24 mouse cellular contexts compared by ENCODE assay signal in the genomic region with DNA sequence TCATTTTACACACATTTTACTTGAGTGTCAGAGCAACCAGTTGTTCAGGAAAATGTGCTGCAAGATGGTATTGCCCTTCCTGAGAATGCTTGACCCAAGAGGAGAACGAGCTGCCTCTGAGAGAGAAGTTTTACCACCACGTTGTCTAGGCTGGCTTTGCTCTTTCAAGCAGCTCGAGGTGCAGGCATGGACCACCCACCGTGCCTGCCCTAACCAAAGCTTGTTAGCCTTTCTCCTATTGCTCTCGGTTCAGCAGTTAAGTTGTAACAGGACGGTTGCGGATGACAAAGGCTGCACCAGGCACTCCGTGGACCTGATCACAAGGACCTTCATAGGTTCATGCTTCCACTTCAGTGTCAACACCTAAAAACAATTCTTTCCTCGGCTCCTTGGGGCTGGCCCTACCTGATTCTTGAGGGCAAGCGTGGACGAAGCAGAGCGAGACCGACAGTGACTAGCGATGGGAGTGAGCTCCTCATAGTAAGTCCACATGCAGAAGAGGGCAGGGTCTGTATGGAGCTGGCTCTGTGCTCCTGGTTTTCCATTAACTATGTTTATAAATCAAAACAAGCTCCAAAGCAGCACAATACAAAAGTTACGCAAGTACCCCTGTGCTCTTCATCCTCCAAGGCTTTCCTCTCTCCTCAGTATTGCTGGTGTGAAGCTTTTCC. TPM values are rescaled to one million over a fixed set of nuclear protein-coding genes. Genes with fewer than 3 reads are reported as not detected.
DNase-seq lines count a peak whose midpoint lies in the region; ATAC-seq and TF ChIP-seq lines count a peak whose summit lies in the region.
"Had no signal": no experiment of that assay in that cellular context is flagged by ENCODE, and none has a peak within 500 bp of the region (broad histone marks: within the 10 kb centered on the region; RNA-seq: fewer than 3 reads in every experiment).

No protein-coding gene starts in this region.

- peaks cover 28% of the 10 kb centered on the region for H3K4me1 ChIP-seq in liver, postnatal 0 days (ENCODE audit: insufficient read depth)
- no peaks in the 10 kb centered on the region for H3K4me1 ChIP-seq in liver, embryonic 11.5 days (replicated peaks; ENCODE audit: control insufficient read depth, insufficient read depth, low read length)
- H3K4me1 ChIP-seq in thymus, adult 2 months (replicated peaks; ENCODE audit: control insufficient read depth, insufficient read depth, low read length), result peaks cover 5% of the 10 kb centered on the region; the same call in 1 of the 2 replicates
- H3K4me1 ChIP-seq: forebrain, embryonic 13.5 days; midbrain, embryonic 15.5 days; neural tube, embryonic 15.5 days had no signal

- ATAC-seq in liver, postnatal 0 days, result no peak
- ATAC-seq in liver, embryonic 11.5 days (replicated peaks; ENCODE audit: low FRiP score), result no peak
- no peak for ATAC-seq in frontal cortex, adult (ENCODE audit: low TSS enrichment)
- ATAC-seq: forebrain, embryonic 13.5 days; intestine, postnatal 0 days; liver, embryonic 12.5 days; lung, postnatal 0 days; midbrain, embryonic 15.5 days; Patski had no signal

- H3K9ac ChIP-seq in liver, postnatal 0 days (replicated peaks), result no peak overlapping the region
- H3K9ac ChIP-seq in liver, embryonic 11.5 days (ENCODE audit: low read depth, low read length), result no peak overlapping the region
- H3K9ac ChIP-seq: forebrain, embryonic 13.5 days; heart, embryonic 13.5 days; hindbrain, embryonic 14.5 days; limb, embryonic 13.5 days; liver, embryonic 12.5 days; midbrain, embryonic 15.5 days; neural tube, embryonic 15.5 days had no signal

- no peak overlapping the region for H3K4me3 ChIP-seq in liver, postnatal 0 days (ENCODE audit: low read depth, low read length)
- H3K4me3 ChIP-seq in liver, embryonic 11.5 days (ENCODE audit: low read depth, low read length), result no peak overlapping the region
- H3K4me3 ChIP-seq in thymus, adult 2 months (ENCODE audit: control insufficient read depth, insufficient read depth, low read length), result no peak overlapping the region
- H3K4me3 ChIP-seq: forebrain, embryonic 13.5 days; heart, embryonic 13.5 days; limb, embryonic 13.5 days; liver, embryonic 12.5 days; midbrain, embryonic 15.5 days; neural tube, embryonic 15.5 days had no signal

- no peak for TF ChIP-seq CTCF in liver, postnatal 0 days (IDR thresholded peaks at IDR 0.05; ENCODE audit: low read depth)
- TF ChIP-seq CTCF in thymus, adult 2 months (IDR thresholded peaks at IDR 0.05; ENCODE audit: borderline replicate concordance, control insufficient read depth, extremely low read depth, insufficient read depth, low read length, poor library complexity), result no peak

- peaks cover 20% of the 10 kb centered on the region; the same call in 1 of the 2 replicates for H3K36me3 ChIP-seq in liver, postnatal 0 days (replicated peaks; ENCODE audit: insufficient read depth, low read length)
- peaks cover 18% of the 10 kb centered on the region for H3K36me3 ChIP-seq in liver, embryonic 11.5 days (ENCODE audit: control insufficient read depth, insufficient read depth, low read length)
- peaks cover 43% of the 10 kb centered on the region for H3K36me3 ChIP-seq in thymus, adult 2 months (ENCODE audit: control insufficient read depth, insufficient read depth, low read length)

- TF ChIP-seq EP300 in liver, postnatal 0 days (IDR thresholded peaks at IDR 0.05; ENCODE audit: low read depth), result no peak

- no peaks in the 10 kb centered on the region for H3K9me3 ChIP-seq in liver, postnatal 0 days (ENCODE audit: low read length)
- H3K9me3 ChIP-seq in liver, embryonic 11.5 days (ENCODE audit: control insufficient read depth, low read length), result no peaks in the 10 kb centered on the region
- H3K9me3 ChIP-seq: forebrain, embryonic 13.5 days; heart, embryonic 13.5 days; limb, embryonic 13.5 days; liver, embryonic 12.5 days; midbrain, embryonic 15.5 days; neural tube, embryonic 15.5 days had no signal

- no peak for TF ChIP-seq POLR2A in thymus, adult 2 months (IDR thresholded peaks at IDR 0.05; ENCODE audit: control insufficient read depth, extremely low read depth, insufficient read depth, low read length, poor library complexity)

- WGBS in liver, postnatal 0 days (ENCODE audit: insufficient replicate concordance), result 80% methylated on average over 15 of the region's 15 CpGs
- 82% methylated on average over 15 of the region's 15 CpGs for WGBS in liver, embryonic 11.5 days
- 97% methylated on average over 15 of the region's 15 CpGs for WGBS in thymus, adult 2 months

- no peak overlapping the region for H3K4me2 ChIP-seq in liver, postnatal 0 days (ENCODE audit: low read depth, low read length)
- no peak overlapping the region for H3K4me2 ChIP-seq in liver, embryonic 11.5 days
- H3K4me2 ChIP-seq: forebrain, embryonic 13.5 days; heart, embryonic 13.5 days; hindbrain, embryonic 14.5 days; limb, embryonic 13.5 days; liver, embryonic 12.5 days; midbrain, embryonic 15.5 days; neural tube, embryonic 15.5 days had no signal

- H3K27me3 ChIP-seq in liver, postnatal 0 days (ENCODE audit: insufficient read depth, low read length), result no peaks in the 10 kb centered on the region
- no peaks in the 10 kb centered on the region for H3K27me3 ChIP-seq in liver, embryonic 11.5 days (replicated peaks; ENCODE audit: control insufficient read depth, insufficient read depth, low read length)
- H3K27me3 ChIP-seq in thymus, adult 2 months (ENCODE audit: control insufficient read depth, insufficient read depth, low read length), result no peaks in the 10 kb centered on the region
- H3K27me3 ChIP-seq: forebrain, embryonic 13.5 days; heart, embryonic 13.5 days; limb, embryonic 13.5 days; liver, embryonic 12.5 days; midbrain, embryonic 15.5 days; neural tube, embryonic 15.5 days; Patski had no signal

- DNase-seq in liver, postnatal 0 days, result no peak
- no peak for DNase-seq in liver, embryonic 11.5 days (ENCODE audit: low spot score)
- DNase-seq in kidney, adult 9 months, result peak; percentile 49
- peak; percentile 13 for DNase-seq in kidney, postnatal 14 days
- no peak for DNase-seq in heart, adult 9 months (ENCODE audit: low spot score in 2 of 2)
- no peak for DNase-seq in thymus, adult 2 months
- DNase-seq: adrenal gland, postnatal 25 days; cerebellum, adult 11-12 months; gastrocnemius, postnatal 25 days; heart, adult 18-20 months; heart, postnatal 10 days; lung, adult 18-20 months had no signal

- peak overlapping the region; percentile 55; the same call in 1 of the 2 replicates for H3K27ac ChIP-seq in liver, postnatal 0 days (ENCODE audit: low read depth)
- H3K27ac ChIP-seq in liver, embryonic 11.5 days (ENCODE audit: low read depth, low read length), result no peak overlapping the region
- no peak overlapping the region for H3K27ac ChIP-seq in thymus, adult 2 months (ENCODE audit: control insufficient read depth, insufficient read depth, low read length)
- H3K27ac ChIP-seq: forebrain, embryonic 13.5 days; heart, embryonic 13.5 days; hindbrain, embryonic 14.5 days; limb, embryonic 13.5 days; liver, embryonic 12.5 days; macrophage; midbrain, embryonic 15.5 days; neural tube, embryonic 15.5 days had no signal

RNA-seq across cellular contexts. Expression of a gene that starts 36.6 kb away (rescaled TPM):
- 7.6 and 7.7 TPM in 2 replicates for polyA plus RNA-seq in liver, postnatal 0 days (2015; fragmentation: Nextera tagmentation; extraction: Ambion mirVana)
- 24.7 and 26.7 TPM in 2 replicates for polyA plus RNA-seq in liver, embryonic 11.5 days (2014; fragmentation: Nextera tagmentation; extraction: Ambion mirVana)
- polyA plus RNA-seq in thymus, adult 2 months (2012; rRNA removed), result 182 and 287 TPM in 2 replicates

Comparison
In these comparisons a context has a peak if more than half of its experiments do, and no peak if none do; other contexts are left out.
1. DNase-seq: peak in kidney, adult 9 months (single experiment) and kidney, postnatal 14 days (single experiment); none in liver, postnatal 0 days (single experiment), liver, embryonic 11.5 days (single experiment), heart, adult 9 months (0 of 2) and thymus, adult 2 months (single experiment).